In the genomic region with DNA sequence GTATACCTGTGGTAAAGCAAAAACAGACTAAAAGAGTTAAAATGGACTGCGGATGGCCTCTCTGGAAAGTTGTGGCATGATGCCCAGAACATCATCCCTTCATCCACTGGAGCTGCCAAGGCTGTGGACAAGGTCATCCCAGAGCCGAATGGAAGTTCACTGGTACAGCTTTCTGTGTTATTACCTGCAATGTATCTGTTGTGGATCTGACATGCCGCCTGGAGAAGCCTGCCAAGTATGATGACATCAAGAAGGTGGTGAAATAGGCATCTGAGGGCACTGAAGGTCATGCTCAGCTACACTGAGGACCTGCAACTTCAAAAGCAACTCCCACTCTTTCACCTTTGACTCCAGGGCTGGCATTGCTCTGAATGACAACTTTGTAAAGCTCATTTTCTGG, we compare ENCODE assay signal across 21 mouse cellular contexts. TPM values are rescaled to one million over a fixed set of nuclear protein-coding genes. Genes with fewer than 3 reads are reported as not detected.
A peak's percentile ranks its signal among the peaks of the same experiment; 100 is the strongest.
DNase-seq lines count a peak whose midpoint lies in the region.
"Had no signal": no experiment of that assay in that cellular context is flagged by ENCODE, and none has a peak within 500 bp of the region (broad histone marks: within the 10 kb centered on the region; RNA-seq: fewer than 3 reads in every experiment).

No protein-coding gene starts in this region.

- intact Hi-C loops in heart, postnatal 10 days (cut with DNase I): no loop called here

- peak; percentile 1 to 2 for DNase-seq in heart, postnatal 10 days
- no peak for DNase-seq in heart, adult 8-10 months (ENCODE audit: low spot score)
- peak; percentile 62 for DNase-seq in ovary, adult 18-20 months (ENCODE audit: low spot score)
- DNase-seq in ovary, postnatal 10 days (ENCODE audit: low spot score): no peak
- peak; percentile 6 for DNase-seq in kidney, postnatal 10 days
- DNase-seq in testis, postnatal 14 days (ENCODE audit: low spot score): peak; percentile 42
- DNase-seq in urinary bladder, postnatal 36 days (ENCODE audit: low spot score in 2 of 2): no peak
- no peak for DNase-seq in cerebellum, adult 9-11 months
- DNase-seq: cerebellum, adult 11-12 months; forebrain, postnatal 0 days; gastrocnemius, adult 2 months; heart, adult 18-20 months; lung, postnatal 14 days; right cerebral cortex, postnatal 4 days; thymus, adult 2 months had no signal

RNA-seq across cellular contexts. Expression of a gene that starts 9.6 kb away (rescaled TPM):
- total RNA-seq in heart, postnatal 10 days (2021): not detected
- total RNA-seq in heart, adult 8-10 months (2022): under 1 TPM in 2 of 4 experiments, not detected in 2; 0.23 to 0.25 TPM
- total RNA-seq: common myeloid progenitor, adult 5-6 weeks; forebrain, postnatal 0 days; layer of hippocampus, adult 2 months; left cerebral cortex, adult 2 months; megakaryocyte-erythroid progenitor cell, adult 5-6 weeks; MEL; midbrain, postnatal 0 days had no signal

RNA-seq across cellular contexts. Expression of a gene that starts 32.2 kb away (rescaled TPM):
- total RNA-seq in heart, postnatal 10 days (2021): not detected
- total RNA-seq in heart, adult 8-10 months (2022): under 1 TPM in 1 of 4 experiments, not detected in 3; 0.29 TPM
- total RNA-seq: common myeloid progenitor, adult 5-6 weeks; forebrain, postnatal 0 days; gastrocnemius, adult 2 months; layer of hippocampus, adult 2 months; left cerebral cortex, adult 2 months; megakaryocyte-erythroid progenitor cell, adult 5-6 weeks; MEL; midbrain, postnatal 0 days had no signal

Comparison
In these comparisons a context has a peak if more than half of its experiments do, and no peak if none do; other contexts are left out.
1. DNase-seq: peak in heart, postnatal 10 days (2 of 2), ovary, adult 18-20 months (single experiment), kidney, postnatal 10 days (single experiment) and testis, postnatal 14 days (single experiment); none in heart, adult 8-10 months (single experiment), ovary, postnatal 10 days (single experiment), urinary bladder, postnatal 36 days (0 of 2) and cerebellum, adult 9-11 months (single experiment).